Mouse (Mus musculus): Measurements from ENCODE around the gene Stat5a. TPM values are rescaled to one million over a fixed set of nuclear protein-coding genes. Genes with fewer than 3 reads are reported as not detected.

Gene Stat5a
- total RNA-seq, 2 experiments from 2014 or later = 11.3 to 13.3 TPM

DNA sequence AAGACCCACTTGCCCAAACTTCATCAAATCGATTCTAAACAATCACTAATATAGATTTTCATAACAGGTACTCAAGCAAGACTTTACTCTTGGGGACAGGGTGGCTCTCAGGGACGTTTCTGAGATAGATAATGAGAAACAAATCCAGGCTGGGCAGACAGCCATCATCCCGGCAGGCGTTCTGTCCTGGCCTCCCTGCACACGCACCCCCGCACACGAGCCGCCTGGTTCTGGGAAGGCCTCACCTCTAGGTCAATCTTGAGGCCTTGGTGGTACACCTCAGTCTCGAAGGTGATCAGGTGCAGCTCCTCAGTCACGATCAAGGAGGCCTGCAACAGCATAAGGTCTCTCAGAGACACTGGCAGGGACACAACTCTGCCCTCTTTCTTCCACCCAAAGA lies 36.9 kb downstream of the Stat5a start:
- DNase-seq (ENCODE audit: low spot score) = no peak

DNA sequence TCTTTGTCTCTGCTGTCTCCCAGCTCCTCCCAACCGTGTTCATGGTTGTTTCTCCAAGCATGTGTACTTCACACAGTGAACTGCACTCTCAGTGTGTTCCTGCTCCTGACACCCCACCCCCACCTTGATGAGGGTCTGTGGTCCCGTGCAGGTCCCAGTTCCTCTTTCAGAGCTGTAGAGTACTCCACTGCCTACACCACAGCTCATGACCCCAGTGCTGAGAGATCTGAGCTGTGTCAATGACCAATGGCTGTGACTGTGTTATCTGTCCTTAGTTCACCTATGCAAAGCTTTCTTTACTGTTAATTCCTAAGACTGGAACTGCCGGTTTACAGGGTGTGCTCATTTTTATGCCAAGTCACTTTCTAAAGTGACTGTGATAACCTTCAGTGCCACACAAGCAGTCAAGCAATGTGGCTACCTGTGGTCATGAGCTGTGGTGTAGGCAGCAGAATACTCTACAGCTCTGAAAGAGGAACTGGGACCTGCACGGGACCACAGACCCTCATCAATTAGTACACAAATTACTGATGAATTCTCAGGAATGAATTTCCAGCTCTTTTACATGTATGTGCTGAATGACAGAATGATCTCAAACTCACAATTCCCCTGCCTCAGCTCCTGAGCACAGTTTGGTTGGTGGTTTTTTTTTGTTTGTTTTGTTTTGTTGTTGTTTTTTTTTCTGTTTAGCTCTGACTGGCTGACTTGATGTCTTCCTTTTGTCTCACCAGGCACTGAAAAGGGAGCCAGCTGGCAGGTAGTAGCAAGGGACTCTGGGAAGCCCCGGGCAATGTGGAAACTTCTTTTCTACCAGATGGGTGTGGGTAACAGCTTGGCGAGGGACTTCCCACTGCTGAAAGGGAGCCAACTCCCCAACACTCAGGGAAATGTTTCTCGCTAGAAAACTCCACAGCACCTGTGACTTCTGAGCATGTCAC lies 38.4 kb downstream of the Stat5a start:
- DNase-seq (ENCODE audit: low spot score) = no peak

DNA sequence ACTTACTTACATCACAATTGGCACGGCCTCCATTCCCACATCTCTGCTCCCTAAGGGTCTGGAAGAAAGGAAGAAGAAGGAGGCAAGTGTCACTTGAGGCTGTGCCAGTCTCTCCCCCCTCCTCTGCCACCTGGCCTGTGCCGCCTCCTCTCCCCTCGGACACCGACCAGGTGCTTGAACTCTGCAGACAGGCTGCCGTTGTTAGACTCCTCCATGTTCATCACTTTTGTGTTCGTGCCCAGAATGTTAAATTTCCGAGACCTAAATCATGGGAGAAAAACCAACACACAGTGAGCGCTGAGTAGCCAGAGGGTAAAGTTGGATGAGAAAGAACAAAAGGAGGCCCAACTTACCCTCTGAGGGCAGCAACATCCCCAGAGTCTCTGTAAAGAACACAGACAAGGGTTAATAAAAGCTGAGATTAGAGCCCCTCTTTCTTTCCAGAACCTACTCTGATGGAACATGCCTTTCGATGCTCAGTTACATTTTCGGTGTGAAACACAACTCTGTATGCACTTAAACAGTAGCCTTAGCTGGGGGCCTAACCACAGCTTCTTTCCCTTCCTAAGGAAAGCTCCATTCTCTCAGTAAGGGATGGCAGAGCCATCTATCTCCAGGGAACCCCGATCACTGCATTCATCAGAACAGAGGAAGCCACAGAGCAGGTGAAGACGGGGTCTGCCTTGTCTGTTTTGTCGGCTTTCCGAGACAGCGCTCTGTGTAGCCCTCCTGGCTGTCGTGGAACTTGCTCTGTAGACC lies 39.5 kb downstream of the Stat5a start:
- DNase-seq (ENCODE audit: low spot score) = no peak

DNA sequence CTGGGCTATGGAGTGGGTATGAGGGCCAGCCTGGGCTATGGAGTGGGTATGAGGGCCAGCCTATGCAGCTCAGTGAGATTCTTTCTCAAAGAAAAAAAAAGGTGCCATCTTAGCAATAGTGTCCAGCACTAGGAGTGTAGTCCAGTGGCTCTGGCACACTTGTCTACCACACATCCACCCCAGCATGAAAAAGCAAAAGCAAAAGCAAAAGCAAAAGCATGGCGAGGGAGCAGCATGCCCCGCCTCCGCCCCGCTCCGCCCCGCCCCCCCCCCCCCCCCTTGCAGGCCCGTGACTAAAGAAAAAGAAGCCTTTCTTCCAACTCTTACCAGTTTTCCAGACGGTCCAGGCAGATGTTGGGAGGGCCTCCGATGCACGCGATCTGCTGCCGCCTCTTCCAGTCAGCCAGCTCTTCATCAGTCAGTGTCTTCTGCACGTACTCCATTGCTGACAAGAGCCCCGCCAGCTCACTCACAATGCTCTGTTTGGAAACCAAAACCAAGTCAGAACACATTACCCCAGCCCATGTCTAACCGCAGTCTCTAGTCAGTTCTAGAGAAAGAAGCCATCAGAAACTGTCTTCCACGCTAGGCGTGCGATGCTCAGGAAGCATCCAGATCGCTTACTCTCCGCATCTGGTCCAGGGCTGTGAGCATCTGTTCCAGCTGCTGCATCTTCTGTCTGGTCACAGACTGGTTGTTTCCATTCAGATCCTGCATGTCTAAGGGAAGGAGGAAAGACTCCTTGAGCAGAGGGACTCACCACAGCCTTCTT lies 45.6 kb downstream of the Stat5a start:
- DNase-seq (ENCODE audit: low spot score) = no peak

DNA sequence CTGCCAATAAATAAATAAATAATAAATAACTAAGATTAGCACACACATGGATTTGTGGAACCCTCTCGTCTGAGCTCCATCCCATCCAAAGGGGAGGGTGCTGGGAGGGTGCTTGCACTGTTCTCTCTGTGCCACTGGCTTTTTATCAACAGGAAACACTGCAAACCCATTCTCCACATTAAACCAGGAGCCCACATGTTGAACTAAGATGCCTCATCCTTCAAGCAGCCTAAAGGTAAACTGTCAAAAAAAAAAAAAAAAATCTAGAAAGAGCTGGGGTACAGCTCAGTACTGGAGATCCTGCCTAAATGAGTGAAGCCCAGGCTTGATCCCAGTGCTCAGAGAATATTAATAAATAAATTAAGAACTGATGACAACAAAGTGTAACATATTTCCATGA lies 46.8 kb downstream of the Stat5a start:
- DNase-seq (ENCODE audit: low spot score) = no peak

DNA sequence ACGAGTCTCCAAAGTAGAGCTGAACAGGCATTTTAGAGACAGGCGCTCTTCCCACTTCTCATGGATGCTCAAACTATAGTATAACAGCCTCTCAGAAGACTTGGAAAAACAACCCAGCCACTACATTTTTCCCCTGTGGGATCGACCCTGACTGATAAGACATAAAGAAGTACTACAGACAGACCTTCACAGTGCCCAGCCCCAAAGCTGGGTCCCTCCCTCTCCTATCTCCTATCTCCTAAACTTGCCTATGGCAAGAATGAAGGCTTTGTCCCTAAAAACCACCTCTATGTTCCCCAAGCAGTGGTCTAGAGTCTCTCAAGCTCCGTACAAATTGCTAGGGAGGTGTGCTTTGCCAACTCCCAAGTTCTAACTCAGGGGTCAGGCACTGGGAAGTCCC lies 47.7 kb downstream of the Stat5a start:
- DNase-seq (ENCODE audit: low spot score) = no peak

DNA sequence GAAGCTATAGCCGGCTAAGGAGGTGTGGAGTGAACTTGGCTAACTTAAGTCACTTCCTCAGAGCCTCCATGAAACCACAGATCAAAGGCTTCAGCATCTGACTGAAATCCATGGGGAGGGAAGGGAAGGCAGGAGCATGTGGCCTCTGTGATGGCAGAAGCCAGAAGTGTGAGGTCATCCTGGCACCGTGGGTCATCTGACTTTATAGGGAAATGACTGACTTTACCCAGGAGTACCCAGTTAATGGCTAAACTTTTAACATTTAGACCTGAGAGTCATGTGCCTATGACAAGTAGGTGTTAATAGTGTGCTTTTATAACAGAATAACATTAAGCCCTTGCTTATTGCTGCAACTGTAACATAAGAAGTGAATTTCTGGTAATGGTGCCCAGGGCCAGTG lies 49.0 kb downstream of the Stat5a start:
- DNase-seq (ENCODE audit: low spot score) = no peak

DNA sequence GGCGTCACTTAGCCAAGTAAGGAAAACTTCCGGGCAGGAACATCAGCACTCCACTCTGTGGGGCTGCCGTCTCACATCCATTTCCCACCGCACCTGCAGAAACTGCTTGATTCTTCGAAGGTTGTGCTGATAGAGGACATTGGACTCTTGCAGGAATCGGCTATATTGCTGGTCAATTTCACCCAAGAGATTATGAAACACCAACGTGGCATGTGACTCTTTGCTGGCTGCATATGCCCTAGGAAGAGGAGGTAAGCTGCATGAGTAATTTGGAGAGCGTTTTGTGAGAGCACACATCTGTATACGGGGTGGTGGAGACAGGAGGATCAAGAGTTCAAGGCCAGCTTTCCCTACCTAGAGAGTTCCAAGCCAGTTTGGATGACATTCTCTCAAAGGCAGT lies 49.4 kb downstream of the Stat5a start:
- DNase-seq (ENCODE audit: low spot score) = no peak

DNA sequence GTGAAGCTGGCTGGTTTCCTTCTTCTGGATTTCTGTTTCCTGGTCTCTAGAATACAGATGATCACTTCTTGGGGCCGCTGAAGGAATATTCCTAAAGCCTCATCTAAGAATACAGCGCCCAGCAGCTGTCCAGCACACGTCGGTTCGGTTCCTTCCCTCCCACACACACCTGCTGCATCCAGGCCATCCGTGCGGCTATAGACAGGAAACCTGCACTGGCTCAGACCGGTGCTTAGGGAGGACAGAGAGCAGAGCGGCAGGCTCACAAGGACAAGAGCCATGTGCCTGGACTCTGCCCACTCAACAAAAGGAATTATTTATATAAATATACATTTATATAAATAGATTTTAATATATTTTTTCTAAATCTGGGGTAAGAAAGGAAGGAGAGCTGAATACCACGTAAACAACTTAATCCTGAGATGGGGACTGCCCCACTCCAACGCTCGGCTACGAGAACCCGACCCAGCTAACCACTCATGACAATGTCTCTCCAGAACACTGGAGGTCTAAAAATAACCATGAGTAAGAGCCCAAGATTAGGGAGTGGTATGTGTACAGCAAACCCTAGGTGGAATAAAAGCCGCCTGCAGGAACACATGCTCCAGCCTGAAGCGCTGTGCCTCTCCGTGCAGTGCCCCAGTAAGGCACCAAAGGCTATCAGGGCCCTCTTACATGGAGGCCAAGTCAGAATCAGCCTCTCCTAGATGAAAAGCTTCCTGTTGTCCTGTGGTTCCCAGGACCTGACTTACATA lies 53.4 kb downstream of the Stat5a start:
- no peak for DNase-seq (ENCODE audit: low spot score)

DNA sequence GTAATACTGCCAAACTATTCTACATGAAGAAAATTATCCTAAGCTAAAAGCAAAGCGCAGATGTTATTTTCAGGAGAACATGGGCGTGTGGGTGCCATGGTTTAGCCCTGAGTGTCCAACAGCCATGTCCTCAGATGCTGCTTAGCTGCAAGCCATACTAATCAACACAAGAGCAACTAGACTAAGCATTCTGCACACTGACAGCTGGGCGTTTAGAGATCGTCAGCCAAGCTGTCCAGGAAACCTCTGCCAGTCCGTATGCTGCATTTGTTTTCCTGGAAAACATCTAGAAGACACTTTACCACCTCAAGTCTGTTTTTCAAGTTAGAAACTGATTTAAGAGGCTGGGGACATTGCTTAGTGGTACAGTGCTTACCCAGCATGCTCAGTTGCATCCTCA lies 55.3 kb downstream of the Stat5a start:
- no peak for DNase-seq (ENCODE audit: low spot score)

DNA sequence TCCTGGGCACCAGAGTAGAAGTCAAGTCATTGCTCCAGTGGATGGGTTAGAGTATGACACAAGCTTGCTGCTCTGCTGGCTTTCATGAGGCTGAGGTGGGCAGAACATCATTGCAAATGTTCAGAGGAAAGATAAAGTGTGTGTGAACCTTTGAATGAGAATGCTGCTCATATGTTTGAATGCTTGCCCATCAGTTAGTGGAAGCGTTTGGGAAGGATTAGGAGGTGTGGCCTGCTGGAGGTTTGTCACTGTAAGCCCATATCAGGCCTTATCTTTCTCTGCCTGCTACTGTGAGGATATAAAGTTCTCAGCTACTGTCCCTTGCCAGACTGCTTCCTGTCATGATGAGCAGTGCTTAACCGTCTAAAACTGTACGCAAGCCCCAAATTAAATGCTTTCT lies 55.9 kb downstream of the Stat5a start:
- DNase-seq (ENCODE audit: low spot score) = no peak

DNA sequence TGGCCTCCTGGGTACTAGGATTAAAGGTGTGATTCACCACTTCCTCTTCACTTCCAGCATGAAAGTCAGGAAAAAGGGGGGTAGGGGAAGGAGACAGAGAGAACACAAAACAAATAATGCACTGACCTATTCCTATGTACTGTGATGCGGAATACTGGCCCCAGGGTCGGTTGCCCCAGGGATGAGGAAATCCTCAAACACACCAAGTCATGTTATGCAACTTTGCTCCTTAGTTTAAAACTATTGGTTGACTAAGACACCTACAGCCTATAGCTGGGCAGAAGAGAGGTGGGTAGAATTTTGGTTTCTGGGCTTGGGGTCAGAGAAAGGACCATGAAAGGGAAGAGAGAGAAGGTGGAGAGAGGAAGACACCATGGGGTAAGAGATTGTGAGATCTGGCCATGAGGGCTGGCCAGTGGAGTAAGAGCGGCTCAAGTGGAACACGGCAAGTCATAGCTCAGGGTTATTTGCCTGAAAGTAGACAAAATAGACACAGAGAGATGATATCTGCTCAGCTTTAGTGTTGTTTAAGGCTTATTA lies 57.4 kb downstream of the Stat5a start:
- no peak for DNase-seq (ENCODE audit: low spot score)

DNA sequence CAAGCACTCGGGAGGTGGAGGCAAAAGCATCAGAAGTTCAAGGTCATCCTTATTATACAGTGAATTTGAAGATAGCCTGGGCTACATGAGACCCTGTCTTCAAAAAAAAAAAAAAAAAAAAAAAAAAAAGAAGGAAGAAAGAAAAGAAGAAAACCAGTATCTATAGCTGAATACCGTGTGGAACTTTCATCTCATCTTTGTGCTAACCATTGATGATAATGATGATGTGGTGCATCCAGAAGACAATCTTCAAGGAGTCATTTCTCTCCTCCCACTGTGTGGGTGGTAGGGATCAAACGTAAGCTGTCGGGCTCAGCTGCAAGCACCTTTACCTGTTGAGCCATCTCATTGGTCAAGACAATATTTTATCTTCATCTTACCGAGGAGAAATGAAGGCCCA lies 58.9 kb downstream of the Stat5a start:
- no peak for DNase-seq (ENCODE audit: low spot score)

DNA sequence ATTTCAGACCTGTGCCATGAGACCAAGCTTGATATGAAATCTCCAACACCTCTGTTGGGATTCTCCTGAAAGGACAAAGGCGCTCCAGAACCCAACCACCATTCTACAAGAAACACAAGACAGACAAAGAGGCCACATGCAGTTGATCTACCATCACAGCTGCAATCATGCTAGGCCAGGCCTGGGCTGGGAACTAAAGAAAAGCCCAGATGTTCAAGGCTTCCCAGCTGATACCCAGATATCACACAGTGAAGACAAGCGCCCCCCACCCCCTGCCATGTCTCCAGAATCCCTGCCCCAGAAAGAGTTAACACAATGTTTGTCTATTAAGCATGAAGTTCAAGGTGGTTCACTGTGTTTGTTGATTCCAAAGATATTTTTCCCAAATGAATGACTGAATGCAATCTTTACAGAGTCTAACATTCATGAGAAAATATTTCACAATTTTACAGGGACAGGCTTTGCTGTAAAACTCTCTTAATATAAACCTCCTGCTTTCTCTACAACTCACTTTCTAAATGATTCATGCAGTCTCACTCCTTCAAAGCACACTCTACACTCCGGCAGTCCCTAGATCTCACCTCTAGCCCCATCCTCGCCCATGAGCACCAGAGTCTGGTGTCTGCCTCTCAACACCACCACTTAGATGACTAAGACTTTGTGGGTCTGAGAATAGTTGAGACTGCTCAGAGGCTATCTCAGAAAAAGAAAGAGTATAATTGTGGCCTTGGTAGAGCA lies 61.9 kb downstream of the Stat5a start:
- DNase-seq (ENCODE audit: low spot score) = no peak

DNA sequence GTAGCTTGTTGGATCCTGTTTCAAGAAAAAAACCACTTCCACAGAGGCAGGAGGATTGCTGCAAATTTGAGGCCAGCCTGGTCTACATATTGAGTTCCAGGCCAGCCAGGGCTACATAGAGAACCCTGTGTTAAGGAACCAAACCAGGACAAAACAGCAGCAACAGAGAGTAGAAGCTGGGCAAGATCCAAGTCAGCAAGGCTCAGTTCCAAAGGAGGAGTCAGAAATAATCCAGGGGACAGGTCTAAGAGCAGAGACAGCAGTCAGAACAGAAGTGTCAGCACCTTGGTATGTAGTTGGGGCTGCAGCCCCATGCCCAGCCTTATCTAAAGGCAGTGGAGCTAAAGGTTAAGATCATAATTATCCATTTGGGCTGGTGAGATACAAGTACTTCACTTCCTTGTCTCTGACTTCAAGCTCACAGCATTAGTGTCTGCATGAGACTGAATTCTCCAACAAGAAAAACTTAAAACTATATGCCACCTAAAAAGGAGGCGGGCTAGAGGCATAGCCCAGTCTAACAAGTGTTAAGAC lies 65.3 kb downstream of the Stat5a start:
- DNase-seq (ENCODE audit: low spot score) = peak; percentile 29

DNA sequence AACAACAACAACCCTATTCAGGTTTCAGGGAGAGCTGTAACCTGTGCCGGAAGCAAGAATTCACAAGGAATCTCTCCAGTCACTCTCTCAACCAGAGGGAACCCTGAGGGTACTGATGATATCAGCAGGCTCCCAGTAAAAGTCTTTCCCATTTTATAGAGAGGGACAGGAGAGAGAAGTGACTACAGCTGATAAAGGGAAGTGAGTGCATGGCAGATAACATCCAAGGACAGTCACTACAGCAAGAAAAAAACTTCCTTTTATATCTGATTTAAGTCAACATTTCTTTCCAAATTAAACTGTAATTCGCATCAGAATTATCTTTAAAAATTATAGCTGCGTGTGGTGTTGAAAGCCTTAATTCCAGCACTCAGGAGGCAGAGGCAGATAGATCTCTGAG lies 68.2 kb downstream of the Stat5a start:
- no peak for DNase-seq (ENCODE audit: low spot score)

DNA sequence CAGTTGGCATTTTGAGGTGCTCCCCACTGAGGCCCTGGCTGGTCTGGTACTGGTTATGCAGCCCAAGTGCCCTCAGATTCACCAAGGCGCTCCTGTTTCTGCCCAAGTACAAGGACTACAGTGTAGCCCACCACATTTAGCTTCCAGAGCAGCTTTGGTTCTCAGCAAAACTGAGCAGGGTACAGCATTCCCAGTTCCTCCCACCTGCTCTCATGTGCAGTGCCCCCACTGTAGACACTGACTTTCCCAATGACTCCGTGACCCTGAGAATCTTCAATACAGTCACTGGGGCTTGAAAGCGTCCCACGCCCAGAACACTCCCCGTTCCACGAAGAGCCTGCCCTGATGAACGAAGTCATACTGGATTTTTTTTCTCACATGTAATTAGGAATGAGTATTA lies 71.5 kb downstream of the Stat5a start:
- DNase-seq (ENCODE audit: low spot score) = no peak

DNA sequence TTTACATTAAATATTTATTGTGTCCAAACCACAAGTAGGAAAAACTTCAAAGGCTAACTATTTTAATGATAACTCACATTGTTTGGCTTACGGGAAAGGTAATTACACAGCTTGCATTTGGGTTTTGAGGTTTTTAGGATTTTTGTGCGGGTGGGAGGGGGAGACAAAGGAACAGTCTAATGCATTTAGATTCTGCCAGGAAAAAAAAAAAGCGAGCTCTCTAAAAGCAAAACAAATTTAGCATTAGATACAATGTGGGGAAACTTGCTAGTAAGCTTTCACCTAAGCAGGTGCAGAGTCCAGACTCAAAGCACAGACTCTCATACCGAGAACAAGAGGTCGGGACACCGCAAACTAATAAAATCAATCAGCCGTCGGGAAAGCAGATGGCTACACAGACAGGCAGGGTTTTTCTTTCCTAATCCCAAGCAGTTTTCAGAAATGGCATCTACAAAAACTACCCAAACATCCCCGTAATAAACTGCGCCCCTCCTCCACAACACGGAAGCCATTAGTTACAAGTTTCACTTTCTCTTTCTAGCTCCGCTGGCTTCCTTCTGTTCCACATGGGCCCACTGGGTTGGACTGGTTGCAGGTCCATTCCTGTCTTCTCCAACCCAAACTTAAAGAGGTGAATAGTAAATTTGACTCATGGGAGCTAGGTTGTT lies 72.2 kb downstream of the Stat5a start:
- peak; percentile 50 for DNase-seq (ENCODE audit: low spot score)
